Mouse (Mus musculus): ENCODE measurements around the gene Snx29. TPM values are rescaled to one million over a fixed set of nuclear protein-coding genes. Genes with fewer than 3 reads are reported as not detected.

Gene Snx29
- total RNA-seq, 1 experiment, result 9.6 TPM

GRCm38 (mm10) chr16:11626004-11626481 lies 303.3 kb downstream of the Snx29 start:
- Histone ChIP-seq H3K27ac (ENCODE audit: insufficient read depth, low read depth, low read length, poor library complexity, severe bottlenecking) (no peak overlapping the region), H3K4me1 (ENCODE audit: control insufficient read depth in 2 of 2, insufficient read depth in 2 of 2, low read length in 2 of 2, poor library complexity in 1 of 2) (no peaks in the 10 kb centered on the region), H3K9me3 (ENCODE audit: control insufficient read depth, insufficient read depth, low read depth, low read length) (no peaks in the 10 kb centered on the region), H3K9ac (ENCODE audit: insufficient read depth, low read depth, low read length, poor library complexity, severe bottlenecking) (no peak overlapping the region), H3K36me3 (ENCODE audit: control insufficient read depth, insufficient read depth, low read length, poor library complexity, severe bottlenecking) (no peaks in the 10 kb centered on the region), H3K4me3 (ENCODE audit: insufficient read depth in 1 of 2, low read depth in 1 of 2, low read length in 2 of 2, poor library complexity in 1 of 2, severe bottlenecking in 1 of 2) (no peak overlapping the region)
- TF ChIP-seq ZNF384 (IDR thresholded peaks at IDR 0.05; ENCODE audit: low read depth, low read length), result no peak
- no peak for TF ChIP-seq ZC3H11A (IDR thresholded peaks at IDR 0.05; ENCODE audit: borderline replicate concordance, low read depth, low read length)
- TF ChIP-seq CHD2 (IDR thresholded peaks at IDR 0.05; ENCODE audit: low read depth, low read length), result no peak
- no peak for TF ChIP-seq MAFK (IDR thresholded peaks at IDR 0.05; ENCODE audit: insufficient read depth, low read depth, low read length)
- TF ChIP-seq HCFC1 (IDR thresholded peaks at IDR 0.05; ENCODE audit: borderline replicate concordance, insufficient read depth, low read length), result no peak
- DNase-seq (ENCODE audit: low read depth, low spot score), result no peak
- in situ Hi-C loops (cut with MboI; ENCODE audit: low sequenced_read_pairs in 2 of 2, unreplicated experiment in 2 of 2), result no loop called here

GRCm38 (mm10) chr16:11626616-11627015 lies 303.9 kb downstream of the Snx29 start:
- no peak overlapping the region for H3K4me3 ChIP-seq (ENCODE audit: insufficient read depth in 1 of 2, low read depth in 1 of 2, low read length in 2 of 2, poor library complexity in 1 of 2, severe bottlenecking in 1 of 2)
- H3K9ac ChIP-seq (ENCODE audit: insufficient read depth, low read depth, low read length, poor library complexity, severe bottlenecking), result no peak overlapping the region
- no peak for DNase-seq (ENCODE audit: low read depth, low spot score)
- in situ Hi-C loops (cut with MboI; ENCODE audit: low sequenced_read_pairs in 2 of 2, unreplicated experiment in 2 of 2), result no loop called here
- no peaks in the 10 kb centered on the region for H3K9me3 ChIP-seq (ENCODE audit: control insufficient read depth, insufficient read depth, low read depth, low read length)
- no peak overlapping the region for H3K27ac ChIP-seq (ENCODE audit: insufficient read depth, low read depth, low read length, poor library complexity, severe bottlenecking)
- no peak for TF ChIP-seq CHD2 (IDR thresholded peaks at IDR 0.05; ENCODE audit: low read depth, low read length)
- TF ChIP-seq MAFK (IDR thresholded peaks at IDR 0.05; ENCODE audit: insufficient read depth, low read depth, low read length), result no peak
- TF ChIP-seq ZNF384 (IDR thresholded peaks at IDR 0.05; ENCODE audit: low read depth, low read length), result no peak
- no peak for TF ChIP-seq HCFC1 (IDR thresholded peaks at IDR 0.05; ENCODE audit: borderline replicate concordance, insufficient read depth, low read length)
- no peak for TF ChIP-seq ZC3H11A (IDR thresholded peaks at IDR 0.05; ENCODE audit: borderline replicate concordance, low read depth, low read length)
- no peaks in the 10 kb centered on the region for H3K36me3 ChIP-seq (ENCODE audit: control insufficient read depth, insufficient read depth, low read length, poor library complexity, severe bottlenecking)
- no peaks in the 10 kb centered on the region for H3K4me1 ChIP-seq (ENCODE audit: control insufficient read depth in 2 of 2, insufficient read depth in 2 of 2, low read length in 2 of 2, poor library complexity in 1 of 2)

- no peak for DNase-seq (ENCODE audit: low read depth, low spot score)
- in situ Hi-C loops (cut with MboI; ENCODE audit: low sequenced_read_pairs in 2 of 2, unreplicated experiment in 2 of 2), result no loop called here
- H3K36me3 ChIP-seq (ENCODE audit: control insufficient read depth, insufficient read depth, low read length, poor library complexity, severe bottlenecking), result no peaks in the 10 kb centered on the region
Observed at GRCm38 (mm10) chr16:11627866-11628638, 305.3 kb downstream of the Snx29 start.

GRCm38 (mm10) chr16:11629704-11630103 lies 307.0 kb downstream of the Snx29 start:
- no peaks in the 10 kb centered on the region for H3K4me1 ChIP-seq (ENCODE audit: control insufficient read depth in 2 of 2, insufficient read depth in 2 of 2, low read length in 2 of 2, poor library complexity in 1 of 2)
- no peak overlapping the region for H3K9ac ChIP-seq (ENCODE audit: insufficient read depth, low read depth, low read length, poor library complexity, severe bottlenecking)
- DNase-seq (ENCODE audit: low read depth, low spot score), result no peak
- in situ Hi-C loops (cut with MboI; ENCODE audit: low sequenced_read_pairs in 2 of 2, unreplicated experiment in 2 of 2), result no loop called here
- no peak for TF ChIP-seq ZNF384 (IDR thresholded peaks at IDR 0.05; ENCODE audit: low read depth, low read length)
- TF ChIP-seq CHD2 (IDR thresholded peaks at IDR 0.05; ENCODE audit: low read depth, low read length), result no peak
- no peak for TF ChIP-seq HCFC1 (IDR thresholded peaks at IDR 0.05; ENCODE audit: borderline replicate concordance, insufficient read depth, low read length)
- TF ChIP-seq MAFK (IDR thresholded peaks at IDR 0.05; ENCODE audit: insufficient read depth, low read depth, low read length), result no peak
- TF ChIP-seq ZC3H11A (IDR thresholded peaks at IDR 0.05; ENCODE audit: borderline replicate concordance, low read depth, low read length), result no peak
- no peaks in the 10 kb centered on the region for H3K36me3 ChIP-seq (ENCODE audit: control insufficient read depth, insufficient read depth, low read length, poor library complexity, severe bottlenecking)
- H3K27ac ChIP-seq (ENCODE audit: insufficient read depth, low read depth, low read length, poor library complexity, severe bottlenecking), result no peak overlapping the region
- no peak overlapping the region for H3K4me3 ChIP-seq (ENCODE audit: insufficient read depth in 1 of 2, low read depth in 1 of 2, low read length in 2 of 2, poor library complexity in 1 of 2, severe bottlenecking in 1 of 2)
- no peaks in the 10 kb centered on the region for H3K9me3 ChIP-seq (ENCODE audit: control insufficient read depth, insufficient read depth, low read depth, low read length)

More at GRCm38 (mm10) chr16:11627866-11628638, 305.3 kb downstream of the Snx29 start:
- no peak overlapping the region for H3K9ac ChIP-seq (ENCODE audit: insufficient read depth, low read depth, low read length, poor library complexity, severe bottlenecking)
- H3K9me3 ChIP-seq (ENCODE audit: control insufficient read depth, insufficient read depth, low read depth, low read length), result no peaks in the 10 kb centered on the region
- TF ChIP-seq ZC3H11A (IDR thresholded peaks at IDR 0.05; ENCODE audit: borderline replicate concordance, low read depth, low read length) (no peak), HCFC1 (IDR thresholded peaks at IDR 0.05; ENCODE audit: borderline replicate concordance, insufficient read depth, low read length) (no peak), MAFK (IDR thresholded peaks at IDR 0.05; ENCODE audit: insufficient read depth, low read depth, low read length) (no peak), CHD2 (IDR thresholded peaks at IDR 0.05; ENCODE audit: low read depth, low read length) (no peak), ZNF384 (IDR thresholded peaks at IDR 0.05; ENCODE audit: low read depth, low read length) (no peak)
- H3K4me3 ChIP-seq (ENCODE audit: insufficient read depth in 1 of 2, low read depth in 1 of 2, low read length in 2 of 2, poor library complexity in 1 of 2, severe bottlenecking in 1 of 2), result no peak overlapping the region
- H3K27ac ChIP-seq (ENCODE audit: insufficient read depth, low read depth, low read length, poor library complexity, severe bottlenecking), result no peak overlapping the region
- no peaks in the 10 kb centered on the region for H3K4me1 ChIP-seq (ENCODE audit: control insufficient read depth in 2 of 2, insufficient read depth in 2 of 2, low read length in 2 of 2, poor library complexity in 1 of 2)
